Comparison of ENCODE assay signal across 10 mouse cellular contexts in the genomic region with DNA sequence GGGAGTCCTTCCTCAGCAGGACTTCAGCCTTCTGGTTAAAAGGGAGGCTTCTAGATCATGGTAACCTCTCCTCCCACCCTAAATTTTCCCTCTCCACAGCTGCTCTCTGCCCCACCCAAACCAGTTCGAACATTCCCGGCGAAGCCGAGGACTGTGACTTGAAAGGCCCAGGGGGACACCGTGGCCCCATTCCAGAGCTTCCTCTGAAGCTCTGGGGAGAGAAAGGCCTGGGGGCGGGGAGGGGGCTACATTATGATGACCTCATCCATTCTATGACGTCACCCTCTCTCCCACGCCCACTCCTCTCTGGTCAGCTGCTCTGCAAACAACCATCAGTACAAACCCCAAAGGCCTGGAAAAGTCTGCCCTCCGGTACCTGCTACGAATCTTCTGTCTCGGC. TPM values are rescaled to one million over a fixed set of nuclear protein-coding genes. Genes with fewer than 3 reads are reported as not detected.
A peak's percentile ranks its signal among the peaks of the same experiment; 100 is the strongest.
DNase-seq lines count a peak whose midpoint lies in the region; ATAC-seq lines count a peak whose summit lies in the region.
"Had no signal": no experiment of that assay in that cellular context is flagged by ENCODE, and none has a peak within 500 bp of the region (broad histone marks: within the 10 kb centered on the region; RNA-seq: fewer than 3 reads in every experiment).

A gene (plus strand): TSS at position 303 of the 400 bp plus-strand sequence.

- DNase-seq in kidney, postnatal 36 days = no peak
- no peak for DNase-seq in right cerebral cortex, adult 2 months (ENCODE audit: low spot score in 2 of 2)
- no peak for DNase-seq in left cerebral cortex, postnatal 10 days (ENCODE audit: extremely low spot score in 1 of 2, low spot score in 2 of 2)
- DNase-seq in thymus, postnatal 10 days (ENCODE audit: low spot score in 2 of 2) = no peak
- DNase-seq: cerebellum, adult 8-10 months; kidney, postnatal 14 days had no signal

- no peaks in the 10 kb centered on the region for H3K27me3 ChIP-seq in kidney, embryonic 14.5 days (ENCODE audit: control insufficient read depth, insufficient read depth, low read length)
- no peaks in the 10 kb centered on the region for H3K27me3 ChIP-seq in embryonic facial prominence, embryonic 13.5 days
- H3K27me3 ChIP-seq in intestine, embryonic 15.5 days (replicated peaks) = no peaks in the 10 kb centered on the region
- no peaks in the 10 kb centered on the region for H3K27me3 ChIP-seq in neural tube, embryonic 12.5 days (replicated peaks)

- intact Hi-C loops in left cerebral cortex, postnatal 10 days (cut with DNase I) = loop anchor here (2.0 to 5.0 kb wide), 3 partner anchors 24 to 76 kb away; no protein-coding TSS in a partner anchor

- WGBS in kidney, embryonic 14.5 days = 77% methylated on average over 11 of the region's 11 CpGs
- 80% methylated on average over 11 of the region's 11 CpGs for WGBS in embryonic facial prominence, embryonic 13.5 days
- 71% methylated on average over 11 of the region's 11 CpGs for WGBS in intestine, embryonic 15.5 days
- 77% methylated on average over 11 of the region's 11 CpGs for WGBS in neural tube, embryonic 12.5 days

- peak within 1 kb of the TSS; percentile 62; the same call in 1 of the 2 replicates for H3K9ac ChIP-seq in kidney, embryonic 14.5 days (ENCODE audit: low read depth, low read length)
- peak within 1 kb of the TSS; percentile 64 for H3K9ac ChIP-seq in embryonic facial prominence, embryonic 13.5 days
- H3K9ac ChIP-seq in intestine, embryonic 15.5 days = peak within 1 kb of the TSS; percentile 33
- H3K9ac ChIP-seq in neural tube, embryonic 12.5 days = peak within 1 kb of the TSS; percentile 48; the same call in 1 of the 2 replicates

- peak within 1 kb of the TSS; percentile 34 for H3K4me3 ChIP-seq in kidney, embryonic 14.5 days (ENCODE audit: low read length)
- peak within 1 kb of the TSS; percentile 32 for H3K4me3 ChIP-seq in embryonic facial prominence, embryonic 13.5 days
- H3K4me3 ChIP-seq in intestine, embryonic 15.5 days (replicated peaks) = peak within 1 kb of the TSS; percentile 29
- peak within 1 kb of the TSS; percentile 21; the same call in 1 of the 2 replicates for H3K4me3 ChIP-seq in neural tube, embryonic 12.5 days

- no peak for ATAC-seq in kidney, embryonic 14.5 days (ENCODE audit: low FRiP score, low TSS enrichment)
- no peak for ATAC-seq in embryonic facial prominence, embryonic 13.5 days (ENCODE audit: insufficient number of reproducible peaks, insufficient read depth, low FRiP score, low TSS enrichment, low read depth)
- no peak for ATAC-seq in intestine, embryonic 15.5 days
- no peak for ATAC-seq in neural tube, embryonic 12.5 days (ENCODE audit: low FRiP score, low read depth)

- H3K4me2 ChIP-seq in kidney, embryonic 14.5 days (replicated peaks; ENCODE audit: low read depth, low read length) = peak within 1 kb of the TSS; percentile 65
- peak within 1 kb of the TSS; percentile 58 for H3K4me2 ChIP-seq in embryonic facial prominence, embryonic 13.5 days
- H3K4me2 ChIP-seq in intestine, embryonic 15.5 days (replicated peaks) = peak within 1 kb of the TSS; percentile 69
- H3K4me2 ChIP-seq in neural tube, embryonic 12.5 days (replicated peaks) = peak within 1 kb of the TSS; percentile 63

- no peaks in the 10 kb centered on the region for H3K9me3 ChIP-seq in kidney, embryonic 14.5 days (ENCODE audit: control insufficient read depth, low read length)
- H3K9me3 ChIP-seq in embryonic facial prominence, embryonic 13.5 days = no peaks in the 10 kb centered on the region
- H3K9me3 ChIP-seq in intestine, embryonic 15.5 days = no peaks in the 10 kb centered on the region
- H3K9me3 ChIP-seq in neural tube, embryonic 12.5 days = no peaks in the 10 kb centered on the region

- H3K4me1 ChIP-seq in kidney, embryonic 14.5 days (ENCODE audit: control insufficient read depth, insufficient read depth, low read length) = peaks cover 2% of the 10 kb centered on the region; the same call in 1 of the 2 replicates
- H3K4me1 ChIP-seq in embryonic facial prominence, embryonic 13.5 days = peaks cover 23% of the 10 kb centered on the region
- peaks cover 12% of the 10 kb centered on the region for H3K4me1 ChIP-seq in intestine, embryonic 15.5 days (replicated peaks)
- H3K4me1 ChIP-seq in neural tube, embryonic 12.5 days = peaks cover 9% of the 10 kb centered on the region

- no peak within 1 kb of the TSS for H3K27ac ChIP-seq in kidney, embryonic 14.5 days (ENCODE audit: low read depth, low read length)
- no peak within 1 kb of the TSS for H3K27ac ChIP-seq in embryonic facial prominence, embryonic 13.5 days
- no peak within 1 kb of the TSS for H3K27ac ChIP-seq in intestine, embryonic 15.5 days
- no peak within 1 kb of the TSS for H3K27ac ChIP-seq in neural tube, embryonic 12.5 days

- H3K36me3 ChIP-seq in kidney, embryonic 14.5 days (ENCODE audit: control insufficient read depth, insufficient read depth, low read length) = no peaks in the 10 kb centered on the region
- H3K36me3 ChIP-seq in embryonic facial prominence, embryonic 13.5 days = no peaks in the 10 kb centered on the region
- no peaks in the 10 kb centered on the region for H3K36me3 ChIP-seq in intestine, embryonic 15.5 days
- peaks cover 3% of the 10 kb centered on the region; the same call in 1 of the 2 replicates for H3K36me3 ChIP-seq in neural tube, embryonic 12.5 days

RNA-seq across cellular contexts. Expression of the gene that starts here (rescaled TPM):
- not detected in 2 replicates for polyA plus RNA-seq in kidney, embryonic 14.5 days (2014; fragmentation: Nextera tagmentation; extraction: Ambion mirVana)
- not detected in 2 replicates for polyA plus RNA-seq in embryonic facial prominence, embryonic 13.5 days (2015; fragmentation: Nextera tagmentation; extraction: Ambion mirVana)
- not detected in 2 replicates for polyA plus RNA-seq in intestine, embryonic 15.5 days (2015; fragmentation: Nextera tagmentation; extraction: Ambion mirVana)
- not detected in 2 replicates for polyA plus RNA-seq in neural tube, embryonic 12.5 days (2016; fragmentation: Nextera tagmentation; extraction: Ambion mirVana)
- total RNA-seq in left cerebral cortex, postnatal 10 days (2021) = not detected
